Mouse (Mus musculus): ENCODE data around the gene Mbd6. TPM values are rescaled to one million over a fixed set of nuclear protein-coding genes. Genes with fewer than 3 reads are reported as not detected.

Mbd6 gene
- total and polyA plus RNA-seq, 3 experiments, result 39.7 to 105 (median 45.0) TPM

- peak; percentile 41 for DNase-seq
Observed at GRCm38 (mm10) chr10:127287936-127288293, 903 bp downstream of the Mbd6 start.

GRCm38 (mm10) chr10:127287271-127287935 is 1.4 kb downstream of the Mbd6 start:
- DNase-seq, result peak; percentile 18

- peak; percentile 19 for DNase-seq
Observed at GRCm38 (mm10) chr10:127286730-127287129, 2.1 kb downstream of the Mbd6 start.

- peak; percentile 20 for DNase-seq
Observed at GRCm38 (mm10) chr10:127286194-127286593, 2.6 kb downstream of the Mbd6 start.

GRCm38 (mm10) chr10:127285644-127286043 is 3.2 kb downstream of the Mbd6 start:
- DNase-seq, result peak; percentile 11

GRCm38 (mm10) chr10:127284724-127285500 is 3.9 kb downstream of the Mbd6 start:
- DNase-seq, result no peak

- no peak for DNase-seq
Observed at GRCm38 (mm10) chr10:127284105-127284622, 4.7 kb downstream of the Mbd6 start.

GRCm38 (mm10) chr10:127282620-127283215 is 6.1 kb downstream of the Mbd6 start:
- DNase-seq, result peak; percentile 60

GRCm38 (mm10) chr10:127281316-127281715 is 7.5 kb downstream of the Mbd6 start:
- peak; percentile 13 for DNase-seq

- no peak for DNase-seq
Observed at GRCm38 (mm10) chr10:127279730-127280129, 9.1 kb downstream of the Mbd6 start.

- DNase-seq, result no peak
Observed at GRCm38 (mm10) chr10:127274261-127275022, 14.4 kb downstream of the Mbd6 start.

- DNase-seq, result no peak
Observed at GRCm38 (mm10) chr10:127272371-127272770, 16.4 kb downstream of the Mbd6 start.

GRCm38 (mm10) chr10:127269884-127270283 is 18.9 kb downstream of the Mbd6 start:
- DNase-seq, result no peak

- DNase-seq, result no peak
Observed at GRCm38 (mm10) chr10:127269036-127269435, 19.8 kb downstream of the Mbd6 start.

GRCm38 (mm10) chr10:127268401-127268800 is 20.4 kb downstream of the Mbd6 start:
- no peak for DNase-seq

GRCm38 (mm10) chr10:127267318-127267717 is 21.5 kb downstream of the Mbd6 start:
- DNase-seq, result no peak

- DNase-seq, result peak; percentile 97
Observed at GRCm38 (mm10) chr10:127266112-127267091, 22.4 kb downstream of the Mbd6 start, which contains the start of gene Dctn2. Gene Dctn2 (plus strand): TSS chr10:127266368.

- DNase-seq, result no peak
Observed at GRCm38 (mm10) chr10:127265727-127266111, 23.1 kb downstream of the Mbd6 start.

GRCm38 (mm10) chr10:127264971-127265370 is 23.8 kb downstream of the Mbd6 start:
- no peak for DNase-seq

- DNase-seq, result no peak
Observed at GRCm38 (mm10) chr10:127264336-127264735, 24.5 kb downstream of the Mbd6 start.

- DNase-seq, result no peak
Observed at GRCm38 (mm10) chr10:127263631-127264030, 25.2 kb downstream of the Mbd6 start.
